Mouse (Mus musculus) CH12.LX (cell line): ENCODE measurements around the gene Ugt1a6a.
"Not testable (repeated sequence)": the region's sequence is repeated elsewhere in the genome, so short reads cannot be mapped to it uniquely, and the experiment has no call there.

ENCODE experiments used
- CTCF ChIP-seq, 2 experiments: IDR thresholded peaks in 1 of 2; conservative IDR thresholded peaks in 1 of 2; 2 replicates each; pipeline ENCODE4 v1.5.1; 2011 to 2012; ENCODE audit warnings: low read depth in 2 of 2, low read length in 2 of 2, improper control_type of control experiment in 1 of 2, inconsistent platforms in 1 of 2, mild to moderate bottlenecking in 1 of 2, moderate library complexity in 1 of 2
- E2F4 ChIP-seq: IDR thresholded peaks from 2 replicates; pipeline ENCODE4 v1.6.1; 2011; ENCODE audit warnings: low read depth, low read length, improper control_type of control experiment; ENCODE audit not compliant: insufficient replicate concordance
- GABPA ChIP-seq: IDR thresholded peaks from 2 replicates; pipeline ENCODE4 v1.6.1; 2012; ENCODE audit warnings: low read depth, low read length, improper control_type of control experiment, inconsistent platforms; ENCODE audit not compliant: insufficient replicate concordance
- SMC3 ChIP-seq: IDR thresholded peaks from 2 replicates; pipeline ENCODE4 v1.6.1; 2011; ENCODE audit warnings: low read depth, low read length, improper control_type of control experiment
- TCF12 ChIP-seq: IDR thresholded peaks from 2 replicates; pipeline ENCODE4 v1.6.1; 2014; ENCODE audit warnings: low read depth, mild to moderate bottlenecking, inconsistent platforms, low read length, improper control_type of control experiment

GRCm38 (mm10) chr1:88143966-88144675, 9.5 kb downstream of the Ugt1a6a start:
- TF ChIP-seq E2F4, TCF12, GABPA: not testable (repeated sequence)
- TF ChIP-seq SMC3 = peak; percentile 34
- TF ChIP-seq CTCF (conservative IDR thresholded peaks at IDR 0.05 in 1 of 2, IDR thresholded peaks at IDR 0.05 in 1 of 2; ENCODE audit: low read depth in 2 of 2, low read length in 2 of 2) = peak; percentile 27 to 53; a peak in 3 of 4 replicates
